Mouse (Mus musculus) MEL (cell line): ENCODE results near the gene Rdh13.
A peak's percentile ranks its signal among the peaks of the same experiment; 100 is the strongest.

Source experiments
- CHD2 ChIP-seq: IDR thresholded peaks from 2 replicates; pipeline ENCODE4 v1.6.1; 2011; ENCODE audit warnings: low read length, improper control_type of control experiment
- CTCF ChIP-seq, 3 experiments: IDR thresholded peaks in 2 of 3; conservative IDR thresholded peaks in 1 of 3; 2 replicates each; pipeline ENCODE4 v1.5.1; 2011 to 2012; ENCODE audit warnings: low read length in 3 of 3, low read depth in 2 of 3, mild to moderate bottlenecking in 2 of 3, improper control_type of control experiment in 1 of 3, inconsistent platforms in 1 of 3, mixed read lengths in 1 of 3, moderate library complexity in 1 of 3; ENCODE audit not compliant: control insufficient read depth in 1 of 3, insufficient read depth in 1 of 3, poor library complexity in 1 of 3, severe bottlenecking in 1 of 3
- HCFC1 ChIP-seq: IDR thresholded peaks from 2 replicates; pipeline ENCODE4 v1.6.1; 2012; ENCODE audit warnings: low read depth, mild to moderate bottlenecking, inconsistent platforms, low read length, improper control_type of control experiment, moderate library complexity
- RAD21 ChIP-seq: IDR thresholded peaks from 2 replicates; pipeline ENCODE4 v1.6.1; 2011; ENCODE audit warnings: mild to moderate bottlenecking, low read depth, low read length, improper control_type of control experiment
- TCF12 ChIP-seq: IDR thresholded peaks from 2 replicates; pipeline ENCODE4 v1.6.1; 2014; ENCODE audit warnings: low read depth, mild to moderate bottlenecking, inconsistent platforms, low read length, improper control_type of control experiment, moderate library complexity
- USF1 ChIP-seq: IDR thresholded peaks from 2 replicates; pipeline ENCODE4 v1.6.1; 2014; ENCODE audit warnings: low read depth, mild to moderate bottlenecking, inconsistent platforms, low read length, improper control_type of control experiment, moderate library complexity
- ZKSCAN1 ChIP-seq: IDR thresholded peaks from 2 replicates; pipeline ENCODE4 v1.6.1; 2012; ENCODE audit warnings: low read depth, mild to moderate bottlenecking, inconsistent platforms, low read length, improper control_type of control experiment, moderate library complexity

DNA sequence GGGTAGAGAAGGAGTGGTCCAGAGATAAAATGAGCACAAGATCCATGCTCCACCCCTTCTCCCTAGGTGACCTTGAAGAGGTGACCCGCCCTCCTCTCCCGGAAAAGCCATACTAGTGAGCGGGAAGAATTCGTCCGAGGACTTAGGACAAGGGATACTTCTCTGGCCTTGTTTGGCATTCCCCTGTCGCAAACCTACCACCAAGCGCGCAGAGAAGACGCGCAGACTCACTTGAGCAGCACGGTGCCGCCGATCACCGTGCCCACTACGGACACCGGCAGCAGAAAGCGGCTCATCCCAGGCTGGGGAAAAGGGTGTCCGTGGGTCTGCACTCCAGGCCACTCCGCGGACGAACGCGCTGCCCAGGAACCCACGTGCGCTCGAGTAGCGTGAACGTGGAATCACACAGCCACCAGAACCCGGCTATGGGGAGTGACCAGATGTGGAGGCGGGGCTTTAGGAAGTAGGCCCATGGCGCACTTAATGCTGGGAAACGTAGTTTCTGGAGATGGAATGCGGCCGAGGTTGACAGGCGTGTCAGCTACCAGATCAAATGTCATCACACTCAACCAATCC lies at the start of gene Rdh13:
- TF ChIP-seq RAD21 (no peak), TCF12 (no peak), CTCF (IDR thresholded peaks at IDR 0.05 in 2 of 3, conservative IDR thresholded peaks at IDR 0.05 in 1 of 3; ENCODE audit: control insufficient read depth in 1 of 3, insufficient read depth in 1 of 3, low read depth in 2 of 3, low read length in 3 of 3, poor library complexity in 1 of 3, severe bottlenecking in 1 of 3) (no peak), CHD2 (no peak), HCFC1 (peak; percentile 95), USF1 (peak; percentile 54; the same call in 1 of the 2 replicates), ZKSCAN1 (no peak)
